Mouse (Mus musculus) layer of hippocampus, adult 2 months (tissue): Measurements from ENCODE around the gene Gpr84. TPM values are rescaled to one million over a fixed set of nuclear protein-coding genes. Genes with fewer than 3 reads are reported as not detected.

Experiments used
- DNase-seq, 2 experiments: peaks; one replicate each; pipeline ENCODE4 v3.0.0; 2022; ENCODE audit warnings: low spot score in 2 of 2
- H3K27ac ChIP-seq: fragments of 200-600 bp; 2 replicates; pipeline ENCODE4 v1.8.1; 2022
- H3K4me3 ChIP-seq: fragments of 200-600 bp; 2 replicates; pipeline ENCODE4 v1.8.1; 2022; ENCODE audit warnings: mild to moderate bottlenecking
- CTCF ChIP-seq: fragments of 200-600 bp; conservative IDR thresholded peaks from 2 replicates; pipeline ENCODE4 v1.8.1; 2022; ENCODE audit warnings: antibody characterized with exemption, mild to moderate bottlenecking, moderate library complexity
- total RNA-seq, 2 experiments: library from RNA; stranded (reverse); gene quantifications; 2 replicates each; pipeline ENCODE4 v1.2.3; 2021

Gpr84 gene
- total RNA-seq, 2 experiments from 2014 or later = 0.61 to 0.81 TPM

DNA sequence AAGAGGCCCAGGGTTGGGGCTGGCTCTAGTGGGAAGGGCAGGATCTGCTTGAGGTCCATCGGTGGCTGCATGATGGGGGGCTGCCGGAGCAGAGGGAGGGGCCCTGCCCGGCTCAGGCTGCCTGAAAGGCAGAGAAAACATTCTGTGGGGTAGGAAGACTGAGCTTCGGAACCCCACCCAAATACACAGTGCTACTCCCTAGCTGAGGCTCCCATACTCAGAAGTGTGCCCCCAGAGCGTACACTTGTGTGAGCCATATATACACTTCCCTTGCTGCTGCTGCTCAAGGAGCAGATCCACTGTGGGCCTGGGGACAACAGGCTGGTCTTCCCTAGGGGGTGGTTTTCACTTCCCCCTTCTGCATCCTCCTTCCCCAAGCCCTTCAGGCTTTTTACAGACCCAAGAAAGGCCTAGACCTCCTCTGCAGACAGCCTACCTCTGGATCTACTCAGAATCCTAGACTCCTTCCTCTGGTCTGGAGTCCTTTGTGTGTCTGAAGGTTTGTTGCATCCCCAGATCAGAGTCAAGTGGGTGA is 22.7 kb upstream of the Gpr84 start:
- TF ChIP-seq CTCF = no peak
- no peak overlapping the region for H3K4me3 ChIP-seq
- H3K27ac ChIP-seq = peak overlapping the region; percentile 63
- no peak for DNase-seq

DNA sequence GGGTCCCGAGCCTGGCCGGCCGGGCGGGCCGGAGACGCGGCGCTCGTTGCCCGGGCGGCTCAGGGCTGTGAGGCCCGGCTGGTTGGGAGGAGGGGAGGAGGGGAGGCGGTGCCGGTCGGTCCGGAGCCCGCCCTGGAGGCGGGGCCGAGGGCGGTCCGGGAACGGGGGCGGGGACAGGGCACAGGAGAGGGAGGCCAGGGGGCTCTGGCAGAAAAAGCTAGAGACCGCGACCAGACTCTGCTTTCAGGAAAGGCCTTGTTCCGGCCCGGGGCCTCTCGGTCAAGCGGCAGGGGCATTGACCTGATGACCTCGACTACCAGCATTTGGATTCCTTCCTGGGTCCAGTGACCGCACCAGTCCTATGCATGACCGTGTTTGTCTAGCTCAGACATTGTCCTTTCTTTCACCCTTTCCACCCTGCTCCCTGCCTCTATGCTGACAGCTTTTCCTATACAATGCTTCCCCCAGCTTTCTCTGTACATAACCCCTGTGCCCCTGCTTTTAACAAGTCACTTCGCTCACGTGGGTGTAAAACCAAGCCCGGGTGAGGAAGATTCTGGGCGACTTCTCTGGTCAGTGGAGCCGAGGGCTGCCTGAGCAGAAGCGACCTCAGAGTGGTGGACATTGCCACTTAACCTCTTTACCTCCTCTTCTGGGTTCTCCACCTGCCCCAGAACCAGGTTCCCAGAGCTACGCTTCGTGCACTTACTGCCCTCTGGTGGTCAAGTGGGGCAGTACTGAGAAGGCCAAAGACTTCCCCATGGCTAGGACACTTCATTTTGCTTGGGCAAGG is 13.2 kb upstream of the Gpr84 start:
- peak overlapping the region; percentile 63 for H3K4me3 ChIP-seq
- DNase-seq = peak; percentile 79 to 83
- peak; percentile 94 for TF ChIP-seq CTCF
- peak overlapping the region; percentile 79 for H3K27ac ChIP-seq

DNA sequence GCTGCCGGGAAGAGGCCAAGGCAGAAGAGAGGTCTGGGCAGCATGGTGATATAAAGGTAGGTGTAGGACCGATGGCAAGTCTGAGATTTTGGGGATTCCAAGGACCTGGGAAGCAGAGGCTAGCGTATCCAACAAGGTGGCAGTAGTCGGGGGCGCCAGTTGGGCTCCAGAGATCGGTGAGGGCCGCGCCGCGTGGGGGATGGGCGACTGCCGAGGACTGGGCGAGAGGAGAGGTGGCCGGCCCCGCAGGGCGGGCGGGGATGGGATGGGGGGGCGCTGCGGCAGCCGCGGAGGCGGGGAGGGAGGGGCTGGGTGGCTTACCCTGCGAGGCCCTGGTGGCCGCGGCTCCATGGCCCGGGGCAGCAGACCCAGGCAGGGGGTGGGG is 12.7 kb upstream of the Gpr84 start:
- H3K4me3 ChIP-seq = peak overlapping the region; percentile 63
- H3K27ac ChIP-seq = peak overlapping the region; percentile 79
- no peak for TF ChIP-seq CTCF
- DNase-seq = no peak

DNA sequence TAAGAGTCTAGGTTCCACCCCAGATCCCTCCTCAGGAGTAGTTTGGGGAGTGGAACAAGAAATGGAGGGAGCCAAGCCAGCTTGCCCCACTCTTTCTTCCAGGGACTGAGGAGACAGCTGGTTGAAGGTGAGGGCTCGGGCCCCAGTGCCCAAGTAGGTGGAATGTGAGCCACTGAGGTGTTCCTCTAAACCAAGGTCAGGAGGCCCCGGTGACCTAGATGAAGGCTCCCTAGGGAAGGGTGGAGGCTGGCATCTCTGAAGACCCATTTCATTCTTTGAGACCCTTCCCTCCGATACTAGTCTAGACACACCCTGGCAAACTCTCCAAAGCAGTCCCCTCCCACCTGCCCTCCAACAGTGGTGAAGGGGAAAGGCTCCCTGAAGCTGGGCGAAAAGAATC is 12.0 kb upstream of the Gpr84 start:
- peak overlapping the region; percentile 63 for H3K4me3 ChIP-seq
- H3K27ac ChIP-seq = peak overlapping the region; percentile 79
- no peak for TF ChIP-seq CTCF
- DNase-seq = no peak

DNA sequence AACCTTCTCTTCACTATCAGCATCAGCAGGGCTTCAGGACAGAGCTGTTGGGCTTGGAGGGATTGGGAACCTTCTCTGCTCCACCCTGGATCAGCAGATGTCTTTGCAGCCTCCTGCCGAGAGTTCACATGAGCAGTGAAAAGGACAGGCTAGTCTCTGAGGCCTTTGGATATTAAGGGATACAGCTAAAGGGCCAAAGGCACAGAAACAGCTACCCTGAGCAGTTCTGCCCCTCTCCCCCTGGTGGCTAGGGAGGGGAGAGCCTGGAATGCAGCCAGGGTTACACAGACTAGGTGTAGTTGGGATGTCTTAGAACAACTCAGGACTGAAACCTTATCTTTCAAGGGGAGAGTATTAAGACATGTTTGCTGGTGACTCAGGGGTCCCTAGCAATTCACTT is 10.7 kb upstream of the Gpr84 start:
- peak; percentile 67 for TF ChIP-seq CTCF
- DNase-seq = no peak
- H3K4me3 ChIP-seq = no peak overlapping the region
- 0 out of 2 replicates have a peak overlapping the region, but pooled peaks have one; percentile 14 for H3K27ac ChIP-seq

DNA sequence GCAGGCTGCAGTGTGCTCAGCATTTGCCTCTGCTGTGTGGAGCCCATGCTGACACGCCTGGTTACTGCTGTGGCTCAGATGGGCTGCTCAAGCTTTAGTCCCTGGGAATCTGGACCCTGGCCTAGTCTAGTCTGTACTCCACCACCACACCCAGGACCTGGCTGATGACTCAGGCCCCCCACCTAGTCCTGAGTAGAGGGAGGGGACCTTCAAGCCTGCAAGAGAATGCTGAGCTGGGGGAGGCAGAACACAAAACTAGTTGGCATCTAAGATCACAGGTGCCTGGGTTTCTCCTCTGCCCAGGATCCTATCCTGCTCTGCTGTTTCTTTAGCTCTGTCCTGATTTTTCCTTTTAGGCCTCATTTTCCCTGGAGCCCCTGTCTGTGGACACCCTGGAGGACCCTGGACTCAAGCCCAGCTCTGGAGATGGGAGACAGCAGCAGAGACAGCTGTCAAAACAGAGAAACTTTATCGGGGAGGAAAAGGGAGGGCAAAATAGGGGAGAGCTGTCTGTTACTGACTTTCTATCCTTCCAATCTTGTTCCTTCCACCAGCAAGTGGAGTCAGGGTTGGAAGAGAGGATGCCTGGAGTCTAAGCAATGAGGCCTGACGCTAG is 7.9 kb upstream of the Gpr84 start:
- no peak overlapping the region for H3K27ac ChIP-seq
- no peak overlapping the region for H3K4me3 ChIP-seq
- TF ChIP-seq CTCF = no peak
- DNase-seq = no peak

DNA sequence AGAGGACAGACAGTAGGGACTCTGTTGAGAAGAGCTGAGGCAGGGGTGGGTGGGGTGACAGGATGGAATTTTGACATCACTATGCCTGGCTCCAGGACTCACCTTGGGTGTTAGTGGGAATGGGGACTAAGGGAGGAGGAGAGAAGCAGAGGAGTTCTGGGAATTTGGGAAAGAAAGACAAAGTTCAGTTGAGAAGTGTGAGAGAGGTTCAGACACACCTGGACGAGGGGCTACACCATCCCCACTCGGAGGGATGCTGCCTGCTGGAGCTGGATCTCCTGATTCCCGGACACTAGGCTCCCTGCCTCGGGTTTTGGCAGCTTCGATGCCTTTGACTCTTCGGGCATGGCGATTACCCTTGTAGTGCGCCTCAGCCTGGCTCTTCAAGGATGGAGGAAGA is 7.3 kb upstream of the Gpr84 start:
- no peak overlapping the region for H3K4me3 ChIP-seq
- no peak for DNase-seq
- no peak for TF ChIP-seq CTCF
- H3K27ac ChIP-seq = no peak overlapping the region

DNA sequence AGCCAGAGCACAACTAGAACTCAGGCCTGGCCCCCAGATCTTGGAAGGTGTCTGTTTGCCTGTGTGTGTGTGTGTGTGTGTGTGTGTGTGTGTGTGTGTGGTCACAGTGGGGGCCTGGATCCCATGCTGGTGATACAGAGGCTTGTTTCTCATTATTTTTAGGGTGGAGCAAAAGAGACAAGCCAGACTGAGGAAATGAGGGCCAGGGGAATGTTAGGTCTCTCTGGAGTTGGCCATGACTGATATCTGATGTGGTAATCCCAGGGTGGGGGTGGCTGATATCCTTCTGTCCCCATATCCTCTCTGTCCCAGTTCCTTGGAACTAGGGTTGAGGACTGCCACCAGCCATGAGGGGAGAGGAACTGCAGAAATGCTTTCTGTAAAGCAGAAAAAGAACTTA is 6.7 kb upstream of the Gpr84 start:
- no peak for DNase-seq
- Histone ChIP-seq H3K27ac (no peak overlapping the region), H3K4me3 (no peak overlapping the region)
- no peak for TF ChIP-seq CTCF

DNA sequence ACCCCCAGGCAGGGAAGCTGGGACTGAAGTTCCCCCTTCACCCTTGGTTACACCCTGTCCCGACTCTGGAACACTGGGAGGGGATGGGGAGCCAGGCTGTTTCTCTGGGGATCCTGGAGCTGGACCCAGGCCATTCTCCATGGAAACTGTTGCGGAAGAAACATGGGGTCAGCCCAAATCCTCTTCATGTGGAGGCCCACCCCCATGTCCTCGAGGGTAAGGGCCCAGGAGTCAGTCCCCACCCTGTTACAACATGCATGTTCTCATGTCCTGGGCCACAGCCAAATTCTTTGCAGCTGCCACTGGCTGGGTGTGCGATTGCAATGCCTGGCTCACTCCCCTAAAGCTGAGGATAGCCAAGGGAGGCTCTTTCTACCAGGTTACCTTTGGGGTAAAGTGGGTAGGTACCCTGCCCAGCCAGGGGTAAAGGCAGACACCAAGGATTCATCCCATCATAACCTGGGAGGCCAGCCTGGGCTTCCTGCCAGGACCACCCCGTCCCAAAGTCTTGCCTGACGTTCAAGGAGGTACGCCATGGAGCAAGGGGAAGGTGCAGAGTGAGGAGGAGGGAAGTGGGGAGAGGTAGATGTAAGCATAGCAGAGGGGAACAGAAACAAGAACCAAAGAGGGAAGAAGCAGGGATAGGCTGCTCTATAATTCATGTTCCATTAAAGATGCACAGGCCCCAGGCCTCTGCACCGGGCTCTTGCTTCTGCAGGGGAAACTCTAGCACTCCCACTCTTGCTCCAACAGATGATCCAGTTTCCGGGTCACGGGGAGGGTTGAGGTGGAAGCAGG is 5.8 kb upstream of the Gpr84 start:
- Histone ChIP-seq H3K4me3 (no peak overlapping the region), H3K27ac (no peak overlapping the region)
- no peak for DNase-seq
- no peak for TF ChIP-seq CTCF

DNA sequence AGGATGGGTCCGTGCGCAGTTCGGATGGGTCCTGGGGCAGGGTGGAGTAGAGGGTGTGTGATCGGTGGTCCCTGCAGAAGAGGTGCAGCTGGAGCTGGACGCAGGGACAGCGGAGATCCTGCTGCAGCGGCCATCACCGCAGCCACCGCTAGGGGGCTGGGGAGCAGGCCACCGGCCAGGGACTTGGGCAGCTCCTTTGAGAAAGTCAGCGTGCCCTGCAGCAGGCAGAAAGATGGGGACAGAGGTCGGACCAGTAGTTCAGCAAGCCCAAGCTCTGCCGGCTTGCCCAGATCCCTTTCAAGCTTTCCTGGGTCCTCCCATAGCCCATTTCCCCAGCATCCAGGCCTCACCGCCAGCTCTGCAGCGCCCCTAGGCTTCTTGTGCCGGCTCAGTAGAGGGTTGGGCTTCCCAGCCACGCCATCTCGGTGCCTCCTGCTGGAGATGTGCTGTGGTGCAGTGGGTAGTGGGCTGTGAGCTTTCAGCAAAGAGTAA is 4.6 kb upstream of the Gpr84 start:
- DNase-seq = peak in 1 of 2 experiments; percentile 68
- peak; percentile 86 for TF ChIP-seq CTCF
- H3K4me3 ChIP-seq = peak overlapping the region; percentile 39
- H3K27ac ChIP-seq = peak overlapping the region; percentile 40; the same call in 1 of the 2 replicates

DNA sequence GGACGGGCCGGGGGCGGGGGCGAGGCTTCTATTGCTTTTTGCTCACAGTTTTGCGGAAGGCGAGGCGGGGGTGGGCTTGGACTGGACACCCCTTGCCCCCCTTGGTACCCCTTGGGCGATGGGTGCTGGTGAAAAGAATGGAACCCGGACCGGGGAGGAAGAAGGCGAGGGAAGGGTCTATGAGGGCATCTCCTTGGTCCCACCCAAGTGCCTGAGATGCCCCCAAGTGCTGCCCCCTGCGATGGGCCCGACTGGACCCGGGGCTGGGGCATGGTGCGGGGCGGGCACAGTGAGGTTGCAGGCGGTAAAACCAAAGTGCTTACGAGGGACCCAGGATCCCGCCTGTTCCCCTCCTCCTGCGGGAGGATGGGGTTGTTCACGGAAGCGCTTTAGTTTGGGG is 3.8 kb upstream of the Gpr84 start:
- Histone ChIP-seq H3K4me3 (no peak overlapping the region), H3K27ac (no peak overlapping the region)
- no peak for DNase-seq
- TF ChIP-seq CTCF = no peak

DNA sequence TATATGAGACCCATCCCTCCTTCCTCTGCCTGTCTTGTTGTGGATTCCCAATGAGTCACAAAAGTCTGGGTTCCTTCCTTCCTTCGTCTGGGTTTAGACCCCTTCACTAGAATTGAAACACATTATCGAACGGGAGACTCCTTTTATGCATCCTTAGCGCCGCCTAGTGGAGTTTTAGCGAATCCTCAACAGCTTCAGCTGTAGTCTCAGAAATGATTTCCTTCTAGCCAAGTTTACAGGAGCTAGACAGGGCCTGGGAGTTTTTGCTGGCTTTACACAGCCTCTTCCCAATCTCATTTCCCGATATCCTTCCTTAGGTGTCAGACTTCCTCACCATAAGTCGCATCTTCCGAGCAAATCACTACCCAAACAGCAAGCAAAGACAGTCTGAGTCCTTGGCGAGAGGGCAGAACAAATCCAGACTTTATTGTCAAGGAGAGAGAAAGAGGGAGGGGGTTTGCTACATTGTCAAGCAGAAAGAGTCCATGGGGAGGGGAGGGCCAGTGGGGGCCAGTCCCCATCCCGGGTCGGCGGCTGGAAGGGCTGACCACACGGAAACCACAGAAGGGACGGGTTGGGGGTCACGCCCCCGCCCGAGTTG is 3.2 kb upstream of the Gpr84 start:
- Histone ChIP-seq H3K27ac (no peak overlapping the region), H3K4me3 (no peak overlapping the region)
- peak; percentile 67 to 69 for DNase-seq
- TF ChIP-seq CTCF = peak; percentile 93
